Comparison of ENCODE assay signal across 8 mouse cellular contexts in the genomic region with DNA sequence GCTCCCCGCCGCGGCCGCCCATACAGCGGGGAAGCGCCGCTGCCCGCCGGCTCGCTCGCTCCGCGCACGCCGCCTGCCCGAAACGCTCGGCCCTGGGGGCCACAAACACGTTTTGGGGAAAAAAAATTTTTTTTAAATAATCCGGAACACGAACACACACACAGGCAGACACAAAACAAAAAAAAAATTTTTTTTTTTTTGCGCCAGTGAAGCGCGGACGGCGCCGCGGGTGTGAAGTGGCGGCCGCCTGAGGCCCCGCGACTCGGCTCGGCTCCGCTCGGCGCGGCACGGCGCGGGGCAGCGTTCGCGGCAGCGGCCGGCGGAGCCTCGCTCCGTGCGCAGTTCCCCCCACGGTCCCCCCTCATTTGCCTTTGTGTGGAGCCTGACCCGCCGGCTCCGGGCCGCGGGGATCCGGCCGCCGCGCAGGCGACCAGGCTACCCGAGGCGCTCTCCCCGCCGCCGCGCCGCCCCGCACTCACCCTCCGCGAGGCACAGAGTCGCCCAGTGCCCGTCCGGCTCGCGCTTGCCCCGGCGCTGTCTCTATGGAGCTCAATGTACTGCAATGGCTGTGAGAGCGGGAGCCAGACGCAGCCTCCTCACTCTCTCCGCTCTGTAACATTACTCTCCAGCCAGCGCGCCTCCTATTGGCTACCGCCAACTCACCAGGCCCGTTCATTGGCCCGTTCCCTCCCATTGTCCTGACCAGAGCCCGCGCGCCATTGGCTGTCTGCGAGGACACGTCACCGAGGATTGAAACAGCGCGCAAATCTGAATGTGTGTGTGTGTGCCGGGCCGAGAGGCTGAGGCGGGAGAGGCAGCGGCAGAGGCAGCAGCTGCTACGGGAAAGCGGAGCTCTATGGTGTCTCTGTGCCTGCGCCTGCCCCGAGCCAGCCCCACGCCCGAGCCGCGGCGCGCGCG. TPM values are rescaled to one million over a fixed set of nuclear protein-coding genes. Genes with fewer than 3 reads are reported as not detected.
DNase-seq lines count a peak whose midpoint lies in the region; ATAC-seq and TF ChIP-seq lines count a peak whose summit lies in the region.

No protein-coding gene starts in this region.

- DNase-seq in 3T3-L1 (ENCODE audit: low read depth, low spot score), result peak; percentile 100
- peak; percentile 98 to 99 for DNase-seq in adrenal gland, postnatal 4 days (ENCODE audit: low spot score in 2 of 2)
- peak; percentile 100 for DNase-seq in embryonic facial prominence, embryonic 14.5 days (ENCODE audit: low spot score)
- DNase-seq in heart, adult 2 months, result peak; percentile 96 to 99
- DNase-seq in kidney, adult 8-10 months, result peak; percentile 99
- DNase-seq in midbrain, postnatal 0 days (ENCODE audit: low spot score), result peak; percentile 99
- peak; percentile 98 for DNase-seq in spleen, postnatal 14 days (ENCODE audit: low spot score in 2 of 2)

- 0 out of 2 replicates have a peak, but pooled peaks cover 2% of the 10 kb centered on the region for H3K79me2 ChIP-seq in heart, adult 2 months (replicated peaks; ENCODE audit: control insufficient read depth, insufficient read depth, low read length)

- peaks cover 14% of the 10 kb centered on the region; the same call in 1 of the 2 replicates for H3K36me3 ChIP-seq in embryonic facial prominence, embryonic 14.5 days (ENCODE audit: control insufficient read depth, insufficient read depth, low read length)
- H3K36me3 ChIP-seq in heart, adult 2 months (ENCODE audit: control insufficient read depth, insufficient read depth, low read length), result peaks cover 18% of the 10 kb centered on the region
- peaks cover 17% of the 10 kb centered on the region for H3K36me3 ChIP-seq in limb, embryonic 13.5 days
- no peaks in the 10 kb centered on the region for H3K36me3 ChIP-seq in midbrain, postnatal 0 days (ENCODE audit: insufficient read depth, low read length)

- H3K9me3 ChIP-seq in embryonic facial prominence, embryonic 14.5 days (ENCODE audit: control insufficient read depth, low read length), result no peaks in the 10 kb centered on the region
- H3K9me3 ChIP-seq in limb, embryonic 13.5 days, result no peaks in the 10 kb centered on the region
- no peaks in the 10 kb centered on the region for H3K9me3 ChIP-seq in midbrain, postnatal 0 days (ENCODE audit: low read length)

- H3K27ac ChIP-seq in embryonic facial prominence, embryonic 14.5 days (replicated peaks; ENCODE audit: low read depth, low read length), result peak overlapping the region; percentile 99
- peak overlapping the region; percentile 99 for H3K27ac ChIP-seq in heart, adult 2 months
- H3K27ac ChIP-seq in limb, embryonic 13.5 days, result peak overlapping the region; percentile 100
- H3K27ac ChIP-seq in midbrain, postnatal 0 days (ENCODE audit: low read depth, low read length), result peak overlapping the region; percentile 99

- H3K9ac ChIP-seq in embryonic facial prominence, embryonic 14.5 days (ENCODE audit: low read depth, low read length), result peak overlapping the region; percentile 99
- H3K9ac ChIP-seq in heart, adult 2 months (ENCODE audit: low read depth, low read length), result peak overlapping the region; percentile 95
- H3K9ac ChIP-seq in limb, embryonic 13.5 days, result peak overlapping the region; percentile 100
- peak overlapping the region; percentile 99 for H3K9ac ChIP-seq in midbrain, postnatal 0 days (replicated peaks; ENCODE audit: low read length, poor library complexity, severe bottlenecking)

- peak; percentile 46 for TF ChIP-seq CTCF in heart, adult 2 months (IDR thresholded peaks at IDR 0.05)
- peak; percentile 58 for TF ChIP-seq CTCF in midbrain, postnatal 0 days (IDR thresholded peaks at IDR 0.05)

- intact Hi-C loops in heart, adult 2 months (cut with DNase I), result loop anchor here (1.0 to 5.0 kb wide), 3 partner anchors 132 to 175 kb away; partner anchors contain the start of genes Hmgb1 and Uspl1

- WGBS in embryonic facial prominence, embryonic 14.5 days, result under 1% methylated on average over 48 of the region's 110 CpGs
- 1% methylated on average over 108 of the region's 110 CpGs for WGBS in heart, adult 2 months
- WGBS in limb, embryonic 13.5 days, result under 1% methylated on average over 104 of the region's 110 CpGs
- WGBS in midbrain, postnatal 0 days, result under 1% methylated on average over 78 of the region's 110 CpGs

- peak; percentile 86 for TF ChIP-seq POLR2A in heart, adult 2 months (IDR thresholded peaks at IDR 0.05; ENCODE audit: insufficient read depth, low read depth, low read length)

- peak; percentile 96 for ATAC-seq in embryonic facial prominence, embryonic 14.5 days (ENCODE audit: low read depth)
- peak; percentile 97 for ATAC-seq in limb, embryonic 13.5 days (ENCODE audit: low FRiP score, low read depth)
- peak; percentile 97 for ATAC-seq in midbrain, postnatal 0 days (ENCODE audit: low FRiP score)

- peak overlapping the region; percentile 71 for H3K4me3 ChIP-seq in embryonic facial prominence, embryonic 14.5 days (ENCODE audit: low read depth, low read length)
- peak overlapping the region; percentile 69 for H3K4me3 ChIP-seq in heart, adult 2 months
- H3K4me3 ChIP-seq in limb, embryonic 13.5 days, result peak overlapping the region; percentile 78
- peak overlapping the region; percentile 75 for H3K4me3 ChIP-seq in midbrain, postnatal 0 days (ENCODE audit: low read depth, low read length)

- TF ChIP-seq EP300 in heart, adult 2 months (IDR thresholded peaks at IDR 0.05; ENCODE audit: insufficient read depth, low read depth, low read length), result peak; percentile 42; the same call in 1 of the 2 replicates

- H3K27me3 ChIP-seq in embryonic facial prominence, embryonic 14.5 days (replicated peaks; ENCODE audit: control insufficient read depth, insufficient read depth, low read length), result no peaks in the 10 kb centered on the region
- H3K27me3 ChIP-seq in heart, adult 2 months (ENCODE audit: control insufficient read depth, insufficient read depth, low read length), result no peaks in the 10 kb centered on the region
- no peaks in the 10 kb centered on the region for H3K27me3 ChIP-seq in limb, embryonic 13.5 days
- no peaks in the 10 kb centered on the region for H3K27me3 ChIP-seq in midbrain, postnatal 0 days (ENCODE audit: insufficient read depth, low read length)

- peak overlapping the region; percentile 94 for H3K4me2 ChIP-seq in embryonic facial prominence, embryonic 14.5 days (ENCODE audit: low read depth, low read length)
- peak overlapping the region; percentile 89 for H3K4me2 ChIP-seq in limb, embryonic 13.5 days (replicated peaks)
- H3K4me2 ChIP-seq in midbrain, postnatal 0 days (ENCODE audit: low read depth, low read length, poor library complexity, severe bottlenecking), result peak overlapping the region; percentile 90

- H3K4me1 ChIP-seq in embryonic facial prominence, embryonic 14.5 days (ENCODE audit: control insufficient read depth, insufficient read depth, low read length), result peaks cover 3% of the 10 kb centered on the region; the same call in 1 of the 2 replicates
- no peaks in the 10 kb centered on the region; the same call in 1 of the 2 replicates for H3K4me1 ChIP-seq in heart, adult 2 months (ENCODE audit: control insufficient read depth, insufficient read depth, low read length)
- peaks cover 19% of the 10 kb centered on the region for H3K4me1 ChIP-seq in limb, embryonic 13.5 days
- no peaks in the 10 kb centered on the region for H3K4me1 ChIP-seq in midbrain, postnatal 0 days (ENCODE audit: insufficient read depth, low read length)

RNA-seq across cellular contexts. Expression of gene Gm42791, which starts 57.7 kb away (rescaled TPM):
- total RNA-seq in adrenal gland, postnatal 4 days (2021), result 1 to 10 TPM; 4.3 to 6.5 TPM
- polyA plus RNA-seq in embryonic facial prominence, embryonic 14.5 days (2014; fragmentation: Nextera tagmentation; extraction: Ambion mirVana), result 2.2 TPM in 1 of 2 replicates, not detected in the other
- 1 to 10 TPM; 5.7 to 5.9 TPM for total RNA-seq in heart, adult 2 months (2021)
- not detected in 2 replicates for polyA plus RNA-seq in heart, adult 2 months (2012; rRNA removed)
- polyA plus RNA-seq in limb, embryonic 13.5 days (2015; fragmentation: Nextera tagmentation; extraction: Ambion mirVana), result 1.6 and 2.6 TPM in 2 replicates
- not detected in 2 replicates for total RNA-seq in midbrain, postnatal 0 days (2014; rRNA removed)
- 2.1 and 3.1 TPM in 2 replicates for polyA plus RNA-seq in midbrain, postnatal 0 days (2015; fragmentation: Nextera tagmentation; extraction: Ambion mirVana)

Comparison
In these comparisons a context has a peak if more than half of its experiments do, and no peak if none do; other contexts are left out.
1. Peak in every context shown above with its lines: DNase-seq, ATAC-seq, H3K4me3 ChIP-seq and H3K27ac ChIP-seq.